Mouse (Mus musculus) midbrain, postnatal 0 days (tissue): ENCODE results near the gene Epo. TPM values are rescaled to one million over a fixed set of nuclear protein-coding genes. Genes with fewer than 3 reads are reported as not detected.

Experiments used
- ATAC-seq: fragments of 200-750 bp; cut with Nextera tagmentation; 2 replicates; pipeline ENCODE4 v1.8.0; 2017; ENCODE audit warnings: moderate number of reproducible peaks, mild to moderate bottlenecking, moderate TSS enrichment, moderate library complexity; ENCODE audit not compliant: low FRiP score
- DNase-seq: peaks from one replicate; pipeline ENCODE4 v3.0.0-alpha.2; 2015; ENCODE audit warnings: low spot score
- H3K27ac ChIP-seq: fragments of 300-500 bp; sonication (generic); 2 replicates; pipeline ENCODE4 v1.5.1; 2014; ENCODE audit warnings: low read depth, mild to moderate bottlenecking, low read length, mixed read lengths
- H3K27me3 ChIP-seq: fragments of 300-500 bp; sonication (generic); 2 replicates; pipeline ENCODE4 v1.6.1; 2014; ENCODE audit warnings: low read length, control low read depth, mixed read lengths; ENCODE audit not compliant: insufficient read depth
- H3K36me3 ChIP-seq: fragments of 300-500 bp; sonication (generic); 2 replicates; pipeline ENCODE4 v1.6.1; 2014; ENCODE audit warnings: low read length, control low read depth, mixed read lengths; ENCODE audit not compliant: insufficient read depth
- H3K4me1 ChIP-seq: fragments of 300-500 bp; sonication (generic); 2 replicates; pipeline ENCODE4 v1.6.1; 2014; ENCODE audit warnings: mild to moderate bottlenecking, control low read depth, antibody characterized with exemption, low read length, mixed read lengths; ENCODE audit not compliant: insufficient read depth
- H3K4me2 ChIP-seq: fragments of 300-500 bp; sonication (generic); 2 replicates; pipeline ENCODE4 v1.6.1; 2014; ENCODE audit warnings: low read depth, mild to moderate bottlenecking, low read length, mixed read lengths; ENCODE audit not compliant: poor library complexity, severe bottlenecking
- H3K4me3 ChIP-seq: fragments of 300-500 bp; sonication (generic); 2 replicates; pipeline ENCODE4 v1.5.1; 2014; ENCODE audit warnings: low read depth, mild to moderate bottlenecking, low read length, moderate library complexity
- H3K9ac ChIP-seq: fragments of 300-500 bp; sonication (generic); replicated peaks from 2 replicates; pipeline ENCODE4 v1.6.1; 2014; ENCODE audit warnings: mild to moderate bottlenecking, low read length, moderate library complexity, mixed read lengths; ENCODE audit not compliant: poor library complexity, severe bottlenecking
- H3K9me3 ChIP-seq: fragments of 300-500 bp; sonication (generic); 2 replicates; pipeline ENCODE4 v1.6.1; 2016; ENCODE audit warnings: low read length, control low read depth
- CTCF ChIP-seq: IDR thresholded peaks from 2 replicates; pipeline ENCODE4 v1.5.1; 2016; ENCODE audit warnings: antibody characterized with exemption, mild to moderate bottlenecking
- WGBS: fragments of 180-500 bp; shearing (Covaris S2); extraction: QIAGEN DNeasy Blood & Tissue Kit; methylation state at CpG from one replicate; pipeline ENCODE4 v1.1.7; 2014; 5-methylcytosine and 5-hydroxymethylcytosine counted together
- microRNA-seq: library from miRNA; unstranded; fragments of <30 nt; microRNA quantifications from one replicate; pipeline ENCODE4, GENCODE M21; 2016; ENCODE audit warnings: borderline number of aligned reads
- polyA plus RNA-seq: library from polyadenylated mRNA; unstranded; fragments of >200 nt; fragmentation: Nextera tagmentation; extraction: Ambion mirVana; gene quantifications from 2 replicates; pipeline ENCODE4 v1.2.1, GENCODE M21; 2015
- total RNA-seq: library from RNA; depleted of rRNA; stranded (reverse); fragments of >200 nt; gene quantifications from 2 replicates; pipeline ENCODE4 v1.2.3, GENCODE M21; 2014; rRNA removed

Epo gene
- total and polyA plus RNA-seq, 2 experiments from 2014 or later, result not detected

GRCm38 (mm10) chr5:137440216-137440855, 92.7 kb downstream of the Epo start:
- ATAC-seq (no peak), DNase-seq (no peak)
- WGBS, result 79% methylated on average over 11 of the region's 11 CpGs
- Histone ChIP-seq H3K9ac (no peak overlapping the region), H3K4me3 (no peak overlapping the region), H3K36me3 (no peaks in the 10 kb centered on the region), H3K9me3 (no peaks in the 10 kb centered on the region), H3K27me3 (no peaks in the 10 kb centered on the region), H3K4me1 (no peaks in the 10 kb centered on the region), H3K27ac (no peak overlapping the region), H3K4me2 (no peak overlapping the region)
- no peak for TF ChIP-seq CTCF

- Histone ChIP-seq H3K36me3 (no peaks in the 10 kb centered on the region), H3K4me3 (no peak overlapping the region), H3K9ac (no peak overlapping the region), H3K9me3 (no peaks in the 10 kb centered on the region), H3K27me3 (no peaks in the 10 kb centered on the region), H3K4me2 (no peak overlapping the region), H3K27ac (no peak overlapping the region), H3K4me1 (no peaks in the 10 kb centered on the region)
- 31% methylated on average over 6 of the region's 6 CpGs for WGBS
- peak; percentile 76 for DNase-seq
- ATAC-seq, result no peak
- no peak for TF ChIP-seq CTCF
Measured at GRCm38 (mm10) chr5:137433889-137434288, 99.2 kb downstream of the Epo start.

Small RNA genes within 50 kb of the gene (microRNA-seq; reads per million reads assigned to microRNA genes)
- not detected for gene Mir6418

Other genes starting within 250 kb of the Epo start
- gene Ache, start 245.7 kb downstream of the Epo start, total RNA-seq, result 168 and 174 TPM in 2 replicates
- 132 and 148 TPM in 2 replicates for gene Ache, start 245.7 kb downstream of the Epo start, polyA plus RNA-seq
- gene Ufsp1, start 238.6 kb downstream of the Epo start, total RNA-seq, result 24.5 and 29.3 TPM in 2 replicates
- 35.0 and 41.2 TPM in 2 replicates for gene Ufsp1, start 238.6 kb downstream of the Epo start, polyA plus RNA-seq
- 112 and 114 TPM in 2 replicates for gene Srrt, start 225.6 kb downstream of the Epo start, total RNA-seq
- 53.4 and 56.4 TPM in 2 replicates for gene Srrt, start 225.6 kb downstream of the Epo start, polyA plus RNA-seq
- 11.6 and 17.5 TPM in 2 replicates for gene Trip6, start 218.8 kb downstream of the Epo start, total RNA-seq
- 10.3 and 10.9 TPM in 2 replicates for gene Trip6, start 218.8 kb downstream of the Epo start, polyA plus RNA-seq
- gene Slc12a9, start 199.6 kb downstream of the Epo start, total RNA-seq, result 28.9 and 30.4 TPM in 2 replicates
- 27.0 and 27.8 TPM in 2 replicates for gene Slc12a9, start 199.6 kb downstream of the Epo start, polyA plus RNA-seq
- gene Ephb4, start 183.1 kb downstream of the Epo start, total RNA-seq, result 14.0 and 16.0 TPM in 2 replicates
- gene Ephb4, start 183.1 kb downstream of the Epo start, polyA plus RNA-seq, result 4.7 and 4.9 TPM in 2 replicates
- 0.85 and 0.99 TPM in 2 replicates for gene Zan, start 56.2 kb downstream of the Epo start, total RNA-seq
- gene Zan, start 56.2 kb downstream of the Epo start, polyA plus RNA-seq, result 0.31 and 0.49 TPM in 2 replicates
- 73.2 and 95.3 TPM in 2 replicates for gene Pop7, start 30.7 kb downstream of the Epo start, total RNA-seq
- 91.5 and 95.6 TPM in 2 replicates for gene Pop7, start 30.7 kb downstream of the Epo start, polyA plus RNA-seq
- gene Gigyf1, start 14.7 kb downstream of the Epo start, total RNA-seq, result 23.6 and 30.8 TPM in 2 replicates
- gene Gigyf1, start 14.7 kb downstream of the Epo start, polyA plus RNA-seq, result 16.3 and 17.8 TPM in 2 replicates
- 1,154 and 1,456 TPM in 2 replicates for gene Gnb2, start 268 bp upstream of the Epo start, total RNA-seq
- gene Gnb2, start 268 bp upstream of the Epo start, polyA plus RNA-seq, result 590 and 632 TPM in 2 replicates
- 248 and 270 TPM in 2 replicates for gene Actl6b, start 20.3 kb upstream of the Epo start, total RNA-seq
- 264 and 287 TPM in 2 replicates for gene Actl6b, start 20.3 kb upstream of the Epo start, polyA plus RNA-seq
- gene Tfr2, start 36.6 kb upstream of the Epo start, total RNA-seq, result 22.3 and 29.6 TPM in 2 replicates
- 21.7 and 22.7 TPM in 2 replicates for gene Tfr2, start 36.6 kb upstream of the Epo start, polyA plus RNA-seq
- gene Mospd3, start 67.8 kb upstream of the Epo start, total RNA-seq, result 17.7 and 18.5 TPM in 2 replicates
- 70.5 and 71.3 TPM in 2 replicates for gene Mospd3, start 67.8 kb upstream of the Epo start, polyA plus RNA-seq
- 18.6 and 19.4 TPM in 2 replicates for gene Pcolce, start 80.5 kb upstream of the Epo start, total RNA-seq
- gene Pcolce, start 80.5 kb upstream of the Epo start, polyA plus RNA-seq, result 16.7 and 19.6 TPM in 2 replicates
- gene Fbxo24, start 95.8 kb upstream of the Epo start, total RNA-seq, result 0.28 TPM in 1 of 2 replicates, not detected in the other
- 0.09 and 0.10 TPM in 2 replicates for gene Fbxo24, start 95.8 kb upstream of the Epo start, polyA plus RNA-seq
- gene Lrch4, start 95.9 kb upstream of the Epo start, total RNA-seq, result 13.1 and 14.5 TPM in 2 replicates
- 13.1 and 15.9 TPM in 2 replicates for gene Lrch4, start 95.9 kb upstream of the Epo start, polyA plus RNA-seq
- 0.99 and 4.1 TPM in 2 replicates for gene Gm20605, start 95.9 kb upstream of the Epo start, total RNA-seq
- gene Gm20605, start 95.9 kb upstream of the Epo start, polyA plus RNA-seq, result 4.4 and 6.5 TPM in 2 replicates
- gene Sap25, start 108.1 kb upstream of the Epo start, total RNA-seq, result 3.3 and 4.9 TPM in 2 replicates
- 3.2 TPM in 2 replicates for gene Sap25, start 108.1 kb upstream of the Epo start, polyA plus RNA-seq
- gene Irs3, start 112.5 kb upstream of the Epo start, total RNA-seq, result 1.2 TPM in 1 of 2 replicates, not detected in the other
- 0.27 and 0.37 TPM in 2 replicates for gene Irs3, start 112.5 kb upstream of the Epo start, polyA plus RNA-seq
- 20.4 and 28.1 TPM in 2 replicates for gene Agfg2, start 151.5 kb upstream of the Epo start, total RNA-seq
- 15.5 and 16.9 TPM in 2 replicates for gene Agfg2, start 151.5 kb upstream of the Epo start, polyA plus RNA-seq
- gene Nyap1, start 208.4 kb upstream of the Epo start, total RNA-seq, result 230 and 261 TPM in 2 replicates
- gene Nyap1, start 208.4 kb upstream of the Epo start, polyA plus RNA-seq, result 47.0 and 50.1 TPM in 2 replicates
- gene Tsc22d4, start 212.5 kb upstream of the Epo start, total RNA-seq, result 188 and 320 TPM in 2 replicates
- 157 and 179 TPM in 2 replicates for gene Tsc22d4, start 212.5 kb upstream of the Epo start, polyA plus RNA-seq
- gene Ppp1r35, start 245.6 kb upstream of the Epo start, total RNA-seq, result 32.5 and 42.1 TPM in 2 replicates
- gene Ppp1r35, start 245.6 kb upstream of the Epo start, polyA plus RNA-seq, result 38.8 and 47.8 TPM in 2 replicates